Mouse (Mus musculus) cerebellum, adult 2 months (tissue): ENCODE data around the gene Col3a1. TPM values are rescaled to one million over a fixed set of nuclear protein-coding genes. Genes with fewer than 3 reads are reported as not detected.

Experiments used
- DNase-seq, 2 experiments: peaks; one replicate each; pipeline ENCODE4 v3.0.0; 2021
- H3K27ac ChIP-seq: fragments of 200-500 bp; 2 replicates; pipeline ENCODE4 v1.5.1; 2012; ENCODE audit warnings: low read length, control low read depth, inconsistent platforms; ENCODE audit not compliant: insufficient read depth
- H3K27me3 ChIP-seq: fragments of 200-500 bp; 2 replicates; pipeline ENCODE4 v1.6.1; 2012; ENCODE audit warnings: inconsistent platforms, mild to moderate bottlenecking, low read length, moderate library complexity; ENCODE audit not compliant: control insufficient read depth, insufficient read depth
- H3K4me1 ChIP-seq: fragments of 200-500 bp; 2 replicates; pipeline ENCODE4 v1.6.1; 2011; ENCODE audit warnings: low read length; ENCODE audit not compliant: control insufficient read depth, insufficient read depth
- H3K4me3 ChIP-seq: fragments of 200-500 bp; replicated peaks from 2 replicates; pipeline ENCODE3; 2011; ENCODE audit warnings: mild to moderate bottlenecking, low read depth, low read length, control low read depth; ENCODE audit not compliant: insufficient read depth
- CTCF ChIP-seq: fragments of 200-500 bp; IDR thresholded peaks from 2 replicates; pipeline ENCODE4 v1.5.1; 2011; ENCODE audit warnings: low read depth, mild to moderate bottlenecking, control low read depth, low read length, moderate library complexity, borderline replicate concordance; ENCODE audit not compliant: insufficient read depth
- POLR2A ChIP-seq: fragments of 200-500 bp; IDR thresholded peaks from 2 replicates; pipeline ENCODE4 v1.6.1; 2011; ENCODE audit warnings: low read length, control low read depth, borderline replicate concordance; ENCODE audit not compliant: insufficient read depth
- WGBS: fragments of 180-500 bp; shearing (Covaris S2); methylation state at CpG from one replicate; pipeline ENCODE4 v1.1.7; 2018; 5-methylcytosine and 5-hydroxymethylcytosine counted together
- polyA plus RNA-seq: library from polyadenylated mRNA; depleted of rRNA; stranded (reverse); fragments of >200 nt; gene quantifications from 2 replicates; pipeline ENCODE4 v1.2.3, GENCODE M21; 2012; rRNA removed

Gene Col3a1
- 2.5 and 3.5 TPM in 2 replicates for polyA plus RNA-seq

- TF ChIP-seq POLR2A (no peak), CTCF (no peak)
- Histone ChIP-seq H3K4me1 (no peaks in the 10 kb centered on the region), H3K27ac (no peak within 1 kb of the TSS), H3K4me3 (no peak within 1 kb of the TSS), H3K27me3 (no peaks in the 10 kb centered on the region)
- 81% methylated on average over 4 of the region's 4 CpGs for WGBS
- no peak for DNase-seq
Measured at GRCm38 (mm10) chr1:45311388-45311787, at the start of gene Col3a1. Gene Col3a1 (plus strand): TSS chr1:45311538.

- no peak for DNase-seq
Measured at GRCm38 (mm10) chr1:45269421-45269820, 41.9 kb upstream of the Col3a1 start.

GRCm38 (mm10) chr1:45276006-45276539 is 35.3 kb upstream of the Col3a1 start:
- Histone ChIP-seq H3K27ac (no peak overlapping the region), H3K4me3 (no peak overlapping the region), H3K4me1 (no peaks in the 10 kb centered on the region), H3K27me3 (no peaks in the 10 kb centered on the region)
- DNase-seq = no peak
- whole genome bisulfite sequencing = 25% methylated on average over 2 of the region's 2 CpGs
- no peak for TF ChIP-seq POLR2A
- TF ChIP-seq CTCF = no peak

More at GRCm38 (mm10) chr1:45269421-45269820, 41.9 kb upstream of the Col3a1 start:
- no peak overlapping the region for H3K27ac ChIP-seq
- no peaks in the 10 kb centered on the region for H3K4me1 ChIP-seq
- H3K4me3 ChIP-seq = no peak overlapping the region
- H3K27me3 ChIP-seq = no peaks in the 10 kb centered on the region
- TF ChIP-seq CTCF (no peak), POLR2A (no peak)

GRCm38 (mm10) chr1:45287954-45288353 is 23.4 kb upstream of the Col3a1 start:
- H3K27ac ChIP-seq = no peak overlapping the region
- DNase-seq = no peak
- no peak overlapping the region for H3K4me3 ChIP-seq
- no peak for TF ChIP-seq CTCF
- no peak for TF ChIP-seq POLR2A
- H3K27me3 ChIP-seq = no peaks in the 10 kb centered on the region
- 74% methylated on average over 1 of the region's 1 CpGs for WGBS
- no peaks in the 10 kb centered on the region for H3K4me1 ChIP-seq

- TF ChIP-seq CTCF (no peak), POLR2A (no peak)
Measured at GRCm38 (mm10) chr1:45290037-45290436, 21.3 kb upstream of the Col3a1 start.

GRCm38 (mm10) chr1:45299394-45300119 is 11.8 kb upstream of the Col3a1 start:
- H3K27me3 ChIP-seq = no peaks in the 10 kb centered on the region
- TF ChIP-seq POLR2A (no peak), CTCF (no peak)
- H3K27ac ChIP-seq = no peak overlapping the region
- no peak for DNase-seq
- H3K4me3 ChIP-seq = no peak overlapping the region
- no peaks in the 10 kb centered on the region for H3K4me1 ChIP-seq
- WGBS = 67% methylated on average over 3 of the region's 3 CpGs

More at GRCm38 (mm10) chr1:45290037-45290436, 21.3 kb upstream of the Col3a1 start:
- Histone ChIP-seq H3K4me1 (no peaks in the 10 kb centered on the region), H3K27ac (no peak overlapping the region), H3K27me3 (no peaks in the 10 kb centered on the region), H3K4me3 (no peak overlapping the region)
- WGBS = 51% methylated on average over 4 of the region's 4 CpGs
- no peak for DNase-seq

GRCm38 (mm10) chr1:45304273-45304672 is 7.1 kb upstream of the Col3a1 start:
- 69% methylated on average over 1 of the region's 1 CpGs for WGBS
- no peak overlapping the region for H3K4me3 ChIP-seq
- no peak overlapping the region for H3K27ac ChIP-seq
- no peaks in the 10 kb centered on the region for H3K27me3 ChIP-seq
- no peaks in the 10 kb centered on the region for H3K4me1 ChIP-seq
- no peak for TF ChIP-seq CTCF
- no peak for TF ChIP-seq POLR2A
- no peak for DNase-seq

- no peak for DNase-seq
- H3K27ac ChIP-seq = no peak overlapping the region
- WGBS = 75% methylated on average over 2 of the region's 2 CpGs
- no peak for TF ChIP-seq POLR2A
- TF ChIP-seq CTCF = no peak
- no peaks in the 10 kb centered on the region for H3K4me1 ChIP-seq
- no peak overlapping the region for H3K4me3 ChIP-seq
- no peaks in the 10 kb centered on the region for H3K27me3 ChIP-seq
Measured at GRCm38 (mm10) chr1:45309015-45309414, 2.3 kb upstream of the Col3a1 start.
